Mouse (Mus musculus) splenic B cell, adult 2 months (primary cell): ENCODE data around the gene Smc1a.

Experiments used
- DNase-seq: peaks from one replicate; pipeline ENCODE4 v3.0.0-alpha.2; 2011; ENCODE audit warnings: low read depth, low spot score
- H3K27me3 ChIP-seq: 2 replicates; pipeline ENCODE4 v1.6.1; 2012; ENCODE audit warnings: mild to moderate bottlenecking, low read length, moderate library complexity, mixed read lengths; ENCODE audit not compliant: control insufficient read depth, poor library complexity, insufficient read depth, severe bottlenecking
- H3K36me3 ChIP-seq: 2 replicates; pipeline ENCODE4 v1.6.1; 2012; ENCODE audit warnings: mild to moderate bottlenecking, low read length, moderate library complexity, mixed read lengths; ENCODE audit not compliant: control insufficient read depth, poor library complexity, insufficient read depth, severe bottlenecking

Smc1a gene

GRCm38 (mm10) chrX:152016151-152017145 is at the start of gene Smc1a, which contains the start of gene Ribc1:
TSS of gene Smc1a (plus strand) at chrX:152016428.
TSS of gene Ribc1 (minus strand) at chrX:152016295.
- H3K27me3 ChIP-seq: no peaks in the 10 kb centered on the region
- H3K36me3 ChIP-seq: no peaks in the 10 kb centered on the region
- peak; percentile 96 for DNase-seq

GRCm38 (mm10) chrX:151999006-151999710 is 17.1 kb upstream of the Smc1a start:
- Histone ChIP-seq H3K27me3 (no peaks in the 10 kb centered on the region), H3K36me3 (no peaks in the 10 kb centered on the region; the same call in 1 of the 2 replicates)
- DNase-seq: no peak

GRCm38 (mm10) chrX:152001182-152001684 is 15.0 kb upstream of the Smc1a start:
- H3K36me3 ChIP-seq: no peaks in the 10 kb centered on the region; the same call in 1 of the 2 replicates
- H3K27me3 ChIP-seq: no peaks in the 10 kb centered on the region
- DNase-seq: no peak

GRCm38 (mm10) chrX:152001737-152002710 is 14.2 kb upstream of the Smc1a start, which contains the start of gene Hsd17b10:
TSS of gene Hsd17b10 (plus strand) at chrX:152001845.
- Histone ChIP-seq H3K27me3 (no peaks in the 10 kb centered on the region), H3K36me3 (no peaks in the 10 kb centered on the region; the same call in 1 of the 2 replicates)
- peak; percentile 77 for DNase-seq

GRCm38 (mm10) chrX:152002865-152003264 is 13.4 kb upstream of the Smc1a start:
- no peaks in the 10 kb centered on the region; the same call in 1 of the 2 replicates for H3K36me3 ChIP-seq
- H3K27me3 ChIP-seq: no peaks in the 10 kb centered on the region
- no peak for DNase-seq

- DNase-seq: no peak
- no peaks in the 10 kb centered on the region for H3K27me3 ChIP-seq
- H3K36me3 ChIP-seq: no peaks in the 10 kb centered on the region; the same call in 1 of the 2 replicates
Observed at GRCm38 (mm10) chrX:152007863-152008262, 8.4 kb upstream of the Smc1a start.

- H3K36me3 ChIP-seq: no peaks in the 10 kb centered on the region
Observed at GRCm38 (mm10) chrX:152015752-152016150, 477 bp upstream of the Smc1a start.

GRCm38 (mm10) chrX:152017186-152017585 is 958 bp downstream of the Smc1a start:
- no peak for DNase-seq

More at GRCm38 (mm10) chrX:152015752-152016150, 477 bp upstream of the Smc1a start:
- H3K27me3 ChIP-seq: no peaks in the 10 kb centered on the region
- DNase-seq: no peak

GRCm38 (mm10) chrX:152019294-152019693 is 3.1 kb downstream of the Smc1a start:
- DNase-seq: no peak
- no peaks in the 10 kb centered on the region for H3K36me3 ChIP-seq
- no peaks in the 10 kb centered on the region for H3K27me3 ChIP-seq

More at GRCm38 (mm10) chrX:152017186-152017585, 958 bp downstream of the Smc1a start:
- Histone ChIP-seq H3K27me3 (no peaks in the 10 kb centered on the region), H3K36me3 (no peaks in the 10 kb centered on the region)

- no peaks in the 10 kb centered on the region for H3K27me3 ChIP-seq
- H3K36me3 ChIP-seq: peaks cover 2% of the 10 kb centered on the region; the same call in 1 of the 2 replicates
- DNase-seq: no peak
Observed at GRCm38 (mm10) chrX:152039865-152040264, 23.6 kb downstream of the Smc1a start.

GRCm38 (mm10) chrX:152047230-152047629 is 31.0 kb downstream of the Smc1a start:
- H3K36me3 ChIP-seq: no peaks in the 10 kb centered on the region
- no peaks in the 10 kb centered on the region for H3K27me3 ChIP-seq
- no peak for DNase-seq

- no peaks in the 10 kb centered on the region for H3K27me3 ChIP-seq
- H3K36me3 ChIP-seq: 0 out of 2 replicates have a peak, but pooled peaks cover 2% of the 10 kb centered on the region
- no peak for DNase-seq
Observed at GRCm38 (mm10) chrX:152052546-152052945, 36.3 kb downstream of the Smc1a start.

- no peak for DNase-seq
- no peaks in the 10 kb centered on the region for H3K27me3 ChIP-seq
- 0 out of 2 replicates have a peak, but pooled peaks cover 2% of the 10 kb centered on the region for H3K36me3 ChIP-seq
Observed at GRCm38 (mm10) chrX:152054094-152054493, 37.9 kb downstream of the Smc1a start.
